Comparison of ENCODE assay signal across 17 mouse cellular contexts in the genomic region with DNA sequence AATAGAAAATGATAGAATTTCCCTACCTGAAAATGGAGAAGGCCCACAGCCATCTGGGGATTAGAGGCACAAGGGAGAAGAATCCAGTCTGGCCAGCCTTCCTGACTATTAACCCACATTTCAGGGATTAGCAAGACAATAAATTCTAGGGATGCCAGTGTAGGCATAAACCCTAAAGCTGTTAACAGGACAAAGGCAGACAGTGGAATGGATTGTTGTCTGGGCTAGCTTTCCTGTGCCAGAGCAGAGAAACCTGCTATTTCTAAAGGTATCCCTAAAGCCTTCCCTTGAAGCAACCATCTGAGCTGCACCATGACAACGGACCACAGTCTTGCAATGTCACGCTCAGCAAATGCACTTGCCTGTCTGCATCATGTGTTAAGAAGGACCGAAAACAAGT.
"Had no signal": no experiment of that assay in that cellular context is flagged by ENCODE, and none has a peak within 500 bp of the region (broad histone marks: within the 10 kb centered on the region; RNA-seq: fewer than 3 reads in every experiment).

No protein-coding gene starts in this region.

- H3K27ac ChIP-seq: kidney, postnatal 0 days; layer of hippocampus, adult 2 months; left cerebral cortex, adult 2 months; liver, embryonic 13.5 days had no signal

- H3K27me3 ChIP-seq: liver, embryonic 13.5 days had no signal

- H3K4me1 ChIP-seq: liver, embryonic 13.5 days had no signal

- H3K9me3 ChIP-seq: liver, embryonic 13.5 days had no signal

- H3K4me2 ChIP-seq: liver, embryonic 13.5 days; midbrain, embryonic 11.5 days had no signal

- H3K4me3 ChIP-seq: layer of hippocampus, adult 2 months; left cerebral cortex, adult 2 months; liver, embryonic 13.5 days; myocyte had no signal

- H3K36me3 ChIP-seq: liver, embryonic 13.5 days had no signal

- H3K9ac ChIP-seq: liver, embryonic 13.5 days had no signal

- DNase-seq: kidney, adult 18-20 months; kidney, adult 9 months; kidney, postnatal 25 days; layer of hippocampus, adult 9-11 months; layer of hippocampus, postnatal 36 days; liver, embryonic 13.5 days; lung, adult 2 months; lung, postnatal 14 days; lung, postnatal 4 days; midbrain, embryonic 14.5 days; thymus, adult 18-20 months; thymus, postnatal 36 days had no signal
